Mouse (Mus musculus) forebrain, embryonic 14.5 days (tissue): ENCODE data around the gene Cd1d1. TPM values are rescaled to one million over a fixed set of nuclear protein-coding genes. Genes with fewer than 3 reads are reported as not detected.

ENCODE experiments used
- ATAC-seq: fragments of 200-750 bp; cut with Nextera tagmentation; 2 replicates; pipeline ENCODE4 v1.8.0; 2017; ENCODE audit warnings: mild to moderate bottlenecking, moderate library complexity
- DNase-seq: peaks from one replicate; pipeline ENCODE4 v3.0.0-alpha.2; 2015; ENCODE audit warnings: low spot score
- H3K27ac ChIP-seq: fragments of 300-500 bp; sonication (generic); 2 replicates; pipeline ENCODE4 v1.5.1; 2014; ENCODE audit warnings: low read depth, mild to moderate bottlenecking, control low read depth, low read length, moderate library complexity
- H3K27me3 ChIP-seq: fragments of 300-500 bp; sonication (generic); replicated peaks from 2 replicates; pipeline ENCODE4 v1.6.1; 2014; ENCODE audit warnings: low read length, control low read depth, mixed read lengths; ENCODE audit not compliant: control insufficient read depth, insufficient read depth
- H3K36me3 ChIP-seq: fragments of 300-500 bp; sonication (generic); 2 replicates; pipeline ENCODE4 v1.6.1; 2014; ENCODE audit warnings: low read length, control low read depth; ENCODE audit not compliant: control insufficient read depth, insufficient read depth
- H3K4me1 ChIP-seq: fragments of 300-500 bp; sonication (generic); 2 replicates; pipeline ENCODE4 v1.6.1; 2014; ENCODE audit warnings: antibody characterized with exemption, low read length, control low read depth; ENCODE audit not compliant: control insufficient read depth, insufficient read depth
- H3K4me2 ChIP-seq: fragments of 300-500 bp; sonication (generic); 2 replicates; pipeline ENCODE4 v1.6.1; 2014; ENCODE audit warnings: mild to moderate bottlenecking, control low read depth, low read length
- H3K4me3 ChIP-seq: fragments of 300-500 bp; sonication (generic); 2 replicates; pipeline ENCODE4 v1.5.1; 2014; ENCODE audit warnings: low read depth, low read length, control low read depth
- H3K9ac ChIP-seq: fragments of 300-500 bp; sonication (generic); 2 replicates; pipeline ENCODE4 v1.6.1; 2014; ENCODE audit warnings: mild to moderate bottlenecking, low read length, control low read depth, moderate library complexity
- H3K9me3 ChIP-seq: fragments of 300-500 bp; sonication (generic); replicated peaks from 2 replicates; pipeline ENCODE4 v1.6.1; 2016; ENCODE audit warnings: low read length, control low read depth, mixed read lengths; ENCODE audit not compliant: control insufficient read depth
- WGBS: fragments of 180-500 bp; shearing (Covaris S2); extraction: QIAGEN DNeasy Blood & Tissue Kit; methylation state at CpG from one replicate; pipeline ENCODE4 v1.1.7; 2014; 5-methylcytosine and 5-hydroxymethylcytosine counted together
- polyA plus RNA-seq: library from polyadenylated mRNA; unstranded; fragments of >200 nt; fragmentation: Nextera tagmentation; extraction: Ambion mirVana; gene quantifications from 2 replicates; pipeline ENCODE4 v1.2.1, GENCODE M21; 2014

Gene Cd1d1
- polyA plus RNA-seq, 1 experiment from 2014 or later, result 35.7 TPM

GRCm38 (mm10) chr3:86953819-86954218 is 45.4 kb downstream of the Cd1d1 start:
- no peak for ATAC-seq

GRCm38 (mm10) chr3:86950652-86951051 is 48.6 kb downstream of the Cd1d1 start:
- no peak overlapping the region for H3K4me3 ChIP-seq
- H3K4me1 ChIP-seq, result no peaks in the 10 kb centered on the region
- no peak overlapping the region for H3K4me2 ChIP-seq
- ATAC-seq (no peak), DNase-seq (no peak)
- no peaks in the 10 kb centered on the region for H3K36me3 ChIP-seq
- 17% methylated on average over 2 of the region's 2 CpGs for WGBS
- H3K27ac ChIP-seq, result no peak overlapping the region
- no peak overlapping the region for H3K9ac ChIP-seq
- H3K27me3 ChIP-seq, result no peaks in the 10 kb centered on the region
- H3K9me3 ChIP-seq, result peaks cover 3% of the 10 kb centered on the region; the same call in 1 of the 2 replicates

More at GRCm38 (mm10) chr3:86953819-86954218, 45.4 kb downstream of the Cd1d1 start:
- no peak for DNase-seq
- H3K4me1 ChIP-seq, result no peaks in the 10 kb centered on the region
- H3K4me2 ChIP-seq, result no peak overlapping the region
- 88% methylated on average over 4 of the region's 4 CpGs for WGBS
- H3K9me3 ChIP-seq, result peaks cover 3% of the 10 kb centered on the region; the same call in 1 of the 2 replicates
- H3K4me3 ChIP-seq, result no peak overlapping the region
- H3K9ac ChIP-seq, result no peak overlapping the region
- H3K36me3 ChIP-seq, result no peaks in the 10 kb centered on the region
- H3K27me3 ChIP-seq, result no peaks in the 10 kb centered on the region
- no peak overlapping the region for H3K27ac ChIP-seq

Other genes with a start within 250 kb of the Cd1d1 start
- gene Dclk2, start 78.6 kb downstream of the Cd1d1 start, polyA plus RNA-seq, result 53.6 and 68.2 TPM in 2 replicates
- 2.2 and 2.9 TPM in 2 replicates for gene Kirrel, start 175.3 kb upstream of the Cd1d1 start, polyA plus RNA-seq